Mouse (Mus musculus) stomach, postnatal 0 days (tissue): ENCODE results near the gene Smad5. TPM values are rescaled to one million over a fixed set of nuclear protein-coding genes. Genes with fewer than 3 reads are reported as not detected.

Experiments used
- ATAC-seq: fragments of 200-750 bp; cut with Nextera tagmentation; 2 replicates; pipeline ENCODE4 v1.8.0; 2017; ENCODE audit not compliant: low FRiP score, low TSS enrichment
- DNase-seq: peaks from one replicate; pipeline ENCODE4 v3.0.0-alpha.2; 2016; ENCODE audit warnings: low spot score
- H3K27ac ChIP-seq: fragments of 300-500 bp; sonication (generic); replicated peaks from 2 replicates; pipeline ENCODE4 v1.5.1; 2014; ENCODE audit warnings: mild to moderate bottlenecking, control low read depth
- H3K27me3 ChIP-seq: fragments of 300-500 bp; sonication (generic); 2 replicates; pipeline ENCODE4 v1.6.1; 2014; ENCODE audit warnings: low read length; ENCODE audit not compliant: control insufficient read depth, insufficient read depth
- H3K36me3 ChIP-seq: fragments of 300-500 bp; sonication (generic); 2 replicates; pipeline ENCODE4 v1.6.1; 2014; ENCODE audit warnings: low read length, mixed read lengths; ENCODE audit not compliant: control insufficient read depth, insufficient read depth
- H3K4me1 ChIP-seq: fragments of 300-500 bp; sonication (generic); replicated peaks from 2 replicates; pipeline ENCODE4 v1.6.1; 2014; ENCODE audit warnings: antibody characterized with exemption; ENCODE audit not compliant: control insufficient read depth, insufficient read depth
- H3K4me2 ChIP-seq: fragments of 300-500 bp; sonication (generic); replicated peaks from 2 replicates; pipeline ENCODE4 v1.6.1; 2014; ENCODE audit warnings: low read depth, mild to moderate bottlenecking, control low read depth, moderate library complexity
- H3K4me3 ChIP-seq: fragments of 300-500 bp; sonication (generic); 2 replicates; pipeline ENCODE4 v1.5.1; 2014; ENCODE audit warnings: low read depth, low read length, control low read depth
- H3K9ac ChIP-seq: fragments of 300-500 bp; sonication (generic); 2 replicates; pipeline ENCODE4 v1.6.1; 2014; ENCODE audit warnings: mild to moderate bottlenecking, low read length, control low read depth, mixed read lengths
- H3K9me3 ChIP-seq: fragments of 300-500 bp; sonication (generic); 2 replicates; pipeline ENCODE4 v1.6.1; 2016; ENCODE audit warnings: low read length; ENCODE audit not compliant: control insufficient read depth
- CTCF ChIP-seq: IDR thresholded peaks from 2 replicates; pipeline ENCODE4 v1.5.1; 2016; ENCODE audit warnings: antibody characterized with exemption, low read depth, mild to moderate bottlenecking, moderate library complexity
- EP300 ChIP-seq: optimal IDR thresholded peaks from 2 replicates; pipeline ENCODE3; 2016; ENCODE audit warnings: antibody characterized with exemption
- WGBS: fragments of 180-500 bp; shearing (Covaris S2); extraction: QIAGEN DNeasy Blood & Tissue Kit; methylation state at CpG from one replicate; pipeline ENCODE4 v1.1.7; 2014; 5-methylcytosine and 5-hydroxymethylcytosine counted together
- polyA plus RNA-seq: library from polyadenylated mRNA; unstranded; fragments of >200 nt; fragmentation: Nextera tagmentation; extraction: Ambion mirVana; gene quantifications from 2 replicates; pipeline ENCODE4 v1.2.1, GENCODE M21; 2015

The Smad5 gene
- polyA plus RNA-seq, 1 experiment from 2014 or later = 9.4 TPM

DNA sequence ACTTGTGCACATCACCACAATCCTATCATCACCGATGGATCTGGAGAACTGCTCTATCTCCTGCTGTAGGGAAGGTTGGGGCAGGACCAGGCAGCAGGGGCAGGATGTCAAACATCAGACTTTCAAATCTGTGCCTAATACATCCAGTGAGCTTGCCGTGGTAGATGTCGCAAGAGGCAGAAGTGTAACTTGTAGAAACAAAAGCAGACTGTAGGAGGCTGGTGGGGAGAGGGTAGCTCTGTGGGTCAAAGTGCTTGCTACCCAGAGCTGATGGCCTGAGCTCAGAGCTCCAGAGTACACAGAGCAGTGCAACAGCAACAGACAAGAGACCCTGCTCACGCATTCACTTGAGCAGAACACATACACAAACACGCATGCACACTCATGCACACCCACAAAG, 6.1 kb upstream of the Smad5 start:
- no peaks in the 10 kb centered on the region for H3K27me3 ChIP-seq
- H3K36me3 ChIP-seq = no peaks in the 10 kb centered on the region
- H3K4me3 ChIP-seq = no peak overlapping the region
- no peak overlapping the region for H3K9ac ChIP-seq
- H3K4me2 ChIP-seq = no peak overlapping the region
- DNase-seq (no peak), ATAC-seq (no peak)
- H3K4me1 ChIP-seq = no peaks in the 10 kb centered on the region; the same call in 1 of the 2 replicates
- no peaks in the 10 kb centered on the region for H3K9me3 ChIP-seq
- TF ChIP-seq CTCF (no peak), EP300 (no peak)
- H3K27ac ChIP-seq = no peak overlapping the region
- WGBS = 65% methylated on average over 5 of the region's 5 CpGs

DNA sequence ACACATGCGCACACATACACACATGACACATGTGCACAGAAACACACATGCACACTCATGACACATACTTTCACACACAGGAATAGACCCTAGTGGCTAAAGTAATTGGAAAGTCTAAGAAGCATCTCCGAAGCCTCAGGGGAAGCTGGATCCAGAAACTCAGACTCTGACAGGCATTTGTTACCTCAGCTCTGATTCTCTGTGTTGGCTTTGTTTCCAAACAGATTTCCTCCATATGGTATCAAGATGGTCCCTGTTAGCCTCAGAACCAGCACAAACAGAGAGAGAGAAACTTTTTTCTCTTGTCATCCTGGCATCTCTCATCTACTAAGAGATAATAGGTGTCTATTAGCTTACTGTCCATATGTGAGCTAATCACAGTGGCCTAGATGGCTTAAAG, 5.6 kb upstream of the Smad5 start:
- H3K27ac ChIP-seq = no peak overlapping the region
- no peak for TF ChIP-seq CTCF
- TF ChIP-seq EP300 = no peak
- no peaks in the 10 kb centered on the region for H3K27me3 ChIP-seq
- WGBS = 79% methylated on average over 2 of the region's 2 CpGs
- H3K36me3 ChIP-seq = no peaks in the 10 kb centered on the region
- no peak overlapping the region for H3K4me3 ChIP-seq
- ATAC-seq (no peak), DNase-seq (no peak)
- H3K9ac ChIP-seq = no peak overlapping the region
- H3K4me2 ChIP-seq = no peak overlapping the region
- no peaks in the 10 kb centered on the region for H3K9me3 ChIP-seq
- H3K4me1 ChIP-seq = no peaks in the 10 kb centered on the region; the same call in 1 of the 2 replicates

GRCm38 (mm10) chr13:56698391-56698790, 4.4 kb upstream of the Smad5 start:
- 0 out of 2 replicates have a peak overlapping the region, but pooled peaks have one; percentile 20 for H3K27ac ChIP-seq
- no peaks in the 10 kb centered on the region for H3K36me3 ChIP-seq
- no peaks in the 10 kb centered on the region for H3K27me3 ChIP-seq
- no peak for ATAC-seq
- DNase-seq = no peak
- no peak overlapping the region for H3K9ac ChIP-seq
- no peaks in the 10 kb centered on the region for H3K9me3 ChIP-seq
- no peak overlapping the region for H3K4me3 ChIP-seq
- TF ChIP-seq EP300 = no peak
- no peak for TF ChIP-seq CTCF
- H3K4me2 ChIP-seq = 0 out of 2 replicates have a peak overlapping the region, but pooled peaks have one; percentile 12
- WGBS = 27% methylated on average over 9 of the region's 9 CpGs
- H3K4me1 ChIP-seq = peaks cover 2% of the 10 kb centered on the region; the same call in 1 of the 2 replicates

- no peak for DNase-seq
- WGBS = 83% methylated on average over 2 of the region's 2 CpGs
- H3K4me3 ChIP-seq = no peak overlapping the region
- H3K36me3 ChIP-seq = no peaks in the 10 kb centered on the region
- peak; percentile 45 for TF ChIP-seq CTCF
- no peak for TF ChIP-seq EP300
- H3K9me3 ChIP-seq = no peaks in the 10 kb centered on the region
- H3K27ac ChIP-seq = no peak overlapping the region
- H3K27me3 ChIP-seq = no peaks in the 10 kb centered on the region
- no peak for ATAC-seq
- H3K9ac ChIP-seq = no peak overlapping the region
- no peak overlapping the region for H3K4me2 ChIP-seq
- H3K4me1 ChIP-seq = peaks cover 2% of the 10 kb centered on the region; the same call in 1 of the 2 replicates
Observed at GRCm38 (mm10) chr13:56699370-56699769, 3.4 kb upstream of the Smad5 start.

DNA sequence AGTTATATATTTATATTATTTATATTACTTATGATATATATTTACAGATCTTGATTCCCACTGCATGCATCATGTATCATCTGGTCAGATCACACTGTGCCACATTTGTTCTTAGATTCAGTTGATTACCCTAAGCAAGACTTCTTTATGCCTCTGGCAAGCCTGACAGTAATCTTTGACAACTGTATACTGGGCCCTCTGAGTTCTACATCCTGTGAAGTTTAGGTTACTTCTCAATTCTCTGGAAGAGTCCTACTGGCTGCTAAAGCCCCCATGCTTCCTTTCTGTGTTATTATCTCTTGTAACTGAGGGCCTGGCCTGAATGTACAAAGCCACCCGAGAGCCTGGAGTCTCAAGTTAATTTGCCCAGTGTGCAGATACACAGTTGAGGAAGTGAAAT, 1.8 kb upstream of the Smad5 start:
- Histone ChIP-seq H3K27ac (no peak overlapping the region), H3K27me3 (no peaks in the 10 kb centered on the region), H3K36me3 (no peaks in the 10 kb centered on the region), H3K4me1 (peaks cover 2% of the 10 kb centered on the region; the same call in 1 of the 2 replicates), H3K4me3 (no peak overlapping the region), H3K9me3 (no peaks in the 10 kb centered on the region), H3K4me2 (no peak overlapping the region), H3K9ac (no peak overlapping the region)
- TF ChIP-seq CTCF = no peak
- no peak for TF ChIP-seq EP300
- no peak for ATAC-seq
- DNase-seq = no peak
- 63% methylated on average over 1 of the region's 1 CpGs for WGBS

- WGBS = 63% methylated on average over 10 of the region's 10 CpGs
- no peaks in the 10 kb centered on the region for H3K27me3 ChIP-seq
- no peak overlapping the region for H3K4me3 ChIP-seq
- H3K4me2 ChIP-seq = no peak overlapping the region
- no peaks in the 10 kb centered on the region for H3K9me3 ChIP-seq
- H3K4me1 ChIP-seq = peaks cover 2% of the 10 kb centered on the region; the same call in 1 of the 2 replicates
- H3K27ac ChIP-seq = no peak overlapping the region
- no peaks in the 10 kb centered on the region for H3K36me3 ChIP-seq
- ATAC-seq (no peak), DNase-seq (no peak)
- H3K9ac ChIP-seq = no peak overlapping the region
- TF ChIP-seq CTCF = no peak
- no peak for TF ChIP-seq EP300
Observed at GRCm38 (mm10) chr13:56701924-56702323, 886 bp upstream of the Smad5 start.
